Mouse (Mus musculus): ENCODE data around the gene B430305J03Rik.

Gene B430305J03Rik

DNA sequence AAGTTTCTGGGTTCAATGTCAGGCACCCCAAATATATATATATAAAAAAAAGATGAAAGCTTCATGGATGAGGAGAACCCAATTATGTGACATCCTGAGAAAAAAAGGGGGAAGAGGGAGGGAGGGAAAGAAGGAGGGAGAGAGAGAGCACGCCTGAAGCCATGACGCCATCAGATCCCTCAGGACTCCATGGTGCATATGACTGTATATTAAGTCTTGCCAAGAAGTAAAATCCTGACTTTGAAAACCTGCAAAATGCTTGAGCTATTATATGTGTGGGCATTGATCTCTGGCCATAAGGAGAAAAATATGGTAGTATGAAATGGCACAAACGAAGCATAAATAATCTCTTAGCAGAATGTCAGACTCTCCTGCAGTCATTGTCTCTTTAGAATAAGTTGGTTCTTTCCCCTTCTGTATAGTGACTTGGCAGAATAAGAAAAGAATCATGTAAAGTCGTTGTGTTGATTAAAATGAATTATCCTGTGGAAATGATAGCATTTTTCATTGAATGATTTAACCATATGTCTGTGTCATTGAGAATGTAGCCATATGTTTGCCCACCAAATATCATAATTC, 17.6 kb downstream of the B430305J03Rik start:
- DNase-seq (ENCODE audit: low spot score in 2 of 2): no peak

DNA sequence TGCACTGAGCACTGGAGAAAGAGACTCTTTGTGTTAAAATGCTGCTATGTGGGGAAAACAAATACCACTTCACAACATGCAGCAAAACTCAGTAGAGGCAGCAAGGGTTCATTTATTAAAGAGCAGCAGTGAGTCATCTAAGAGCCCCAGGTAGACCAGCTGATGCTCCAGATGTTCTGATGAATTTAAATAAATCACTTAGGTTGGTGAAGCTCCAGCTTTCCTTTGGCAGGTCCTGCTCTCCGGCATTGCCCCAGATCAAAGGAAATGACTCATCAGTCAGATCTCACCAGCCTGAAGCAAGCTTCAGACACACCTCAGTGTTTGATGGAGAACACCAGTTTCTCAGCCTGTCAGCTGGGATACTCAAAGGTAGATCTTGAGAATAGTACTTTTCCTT, 20.1 kb downstream of the B430305J03Rik start:
- DNase-seq (ENCODE audit: low spot score in 2 of 2): no peak

DNA sequence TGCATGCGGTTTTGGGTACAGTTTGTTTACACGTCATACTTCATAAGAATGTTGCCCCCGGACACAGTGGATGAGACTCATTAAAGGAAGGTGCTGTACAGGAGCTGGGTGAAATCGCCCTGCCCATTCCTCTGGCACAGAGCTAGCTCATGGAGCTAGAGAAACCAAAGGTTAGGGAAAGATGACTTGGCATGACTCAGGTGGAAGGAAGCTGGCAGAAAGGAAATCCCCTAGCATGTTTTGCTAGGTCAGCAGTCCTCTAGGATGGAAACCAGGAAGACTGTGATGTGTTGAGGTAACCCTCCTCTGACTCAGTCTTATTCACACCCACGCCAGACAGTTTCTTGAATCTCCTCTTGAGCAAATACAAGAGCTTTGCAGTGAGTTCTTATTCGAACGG, 21.7 kb downstream of the B430305J03Rik start:
- DNase-seq (ENCODE audit: low spot score in 2 of 2): no peak

DNA sequence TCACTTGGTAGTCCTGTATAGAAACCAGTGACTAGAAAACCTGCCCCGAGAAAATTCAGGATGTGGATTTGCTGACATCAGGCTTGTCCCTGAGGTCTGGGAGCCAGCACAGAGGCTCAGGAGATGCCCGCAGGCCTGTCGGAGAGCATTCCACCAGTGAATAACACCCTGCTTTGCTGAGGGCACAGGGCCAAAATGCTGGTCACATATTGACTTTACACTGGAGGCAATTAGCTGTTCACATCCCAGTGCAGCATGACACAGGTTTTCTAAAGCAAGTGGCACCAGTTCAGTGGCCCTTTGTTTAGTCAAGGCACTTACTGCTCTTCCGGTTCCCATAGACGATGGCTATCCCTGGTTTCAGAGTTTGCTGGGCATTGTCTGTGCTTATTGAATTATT, 25.4 kb downstream of the B430305J03Rik start:
- no peak for DNase-seq (ENCODE audit: low spot score in 2 of 2)

DNA sequence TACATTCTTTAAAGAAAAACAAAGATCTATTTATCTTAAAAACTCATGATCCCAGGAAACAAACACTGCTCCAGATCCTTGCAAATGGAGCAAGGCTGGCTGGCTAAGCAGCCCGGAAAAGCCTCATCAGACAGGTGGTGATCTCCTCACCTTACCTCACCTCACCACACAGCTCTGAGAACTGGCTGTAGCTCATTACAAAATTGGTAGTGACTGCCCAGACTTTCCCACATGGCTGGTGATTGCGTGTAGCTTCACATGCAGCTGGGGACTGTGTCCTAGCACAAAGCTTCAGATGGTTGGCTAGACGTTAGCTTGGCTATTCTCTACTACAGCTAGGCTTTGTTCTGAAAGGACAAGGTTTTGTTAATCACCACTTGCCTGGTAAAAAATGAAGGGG, 28.5 kb downstream of the B430305J03Rik start:
- DNase-seq (ENCODE audit: low spot score in 2 of 2): no peak

DNA sequence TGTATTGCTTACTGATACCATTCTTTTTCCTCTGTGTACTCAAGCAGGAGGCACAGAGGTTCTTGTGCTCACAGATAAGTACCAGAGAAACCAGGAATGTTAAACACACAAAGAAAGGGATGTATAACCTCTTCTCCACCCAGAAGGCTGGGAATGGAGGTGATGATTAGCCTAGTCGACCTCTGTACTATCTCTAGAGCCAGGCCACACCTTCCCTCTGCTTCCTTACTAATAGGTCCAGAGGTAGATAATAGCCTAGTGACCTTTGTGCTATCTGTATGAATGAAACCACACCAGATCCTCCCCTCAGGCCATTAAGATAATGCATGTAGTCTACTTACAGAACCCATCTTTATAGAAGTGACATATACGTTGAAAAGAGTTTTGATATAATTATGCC, 29.5 kb downstream of the B430305J03Rik start:
- no peak for DNase-seq (ENCODE audit: low spot score in 2 of 2)

DNA sequence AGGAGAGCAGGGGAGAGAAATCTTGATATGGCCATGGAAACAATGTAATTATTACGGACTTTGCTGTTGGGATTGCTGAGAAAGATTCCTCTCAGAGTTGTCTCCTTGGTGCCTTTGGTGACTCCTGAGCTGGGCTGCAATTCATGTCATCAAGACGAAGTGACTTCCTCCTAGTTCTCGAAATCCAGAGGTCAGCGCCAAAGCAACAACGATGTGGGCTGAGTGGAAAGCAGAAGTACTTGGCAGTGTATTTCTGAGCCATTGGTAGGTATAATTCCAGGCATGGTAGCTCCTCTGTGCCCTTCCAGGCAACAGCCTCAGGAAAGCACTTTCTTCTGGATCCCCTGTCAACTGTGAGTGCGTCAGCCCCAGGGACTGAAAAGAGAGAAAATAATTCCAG, 44.1 kb downstream of the B430305J03Rik start:
- DNase-seq (ENCODE audit: low spot score in 2 of 2): no peak

DNA sequence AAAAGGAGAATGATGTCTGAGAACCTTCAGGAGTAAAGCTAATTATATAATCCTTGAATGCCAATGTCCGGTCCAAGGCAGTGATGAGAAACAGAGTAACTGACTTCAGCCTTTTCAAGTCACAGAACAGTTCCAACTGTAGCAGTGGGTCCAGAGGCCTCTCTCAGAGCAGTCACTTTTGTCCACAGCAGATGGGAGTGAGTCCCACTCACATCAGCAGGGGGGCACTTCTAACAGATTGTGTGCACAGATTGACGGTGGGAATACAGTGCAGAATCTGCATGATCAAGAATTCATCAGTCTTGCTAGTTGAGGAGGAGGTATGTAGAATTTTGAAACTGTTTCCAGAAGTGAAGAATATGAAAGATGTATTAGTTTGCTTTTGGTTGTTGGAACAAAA, 45.7 kb downstream of the B430305J03Rik start:
- no peak for DNase-seq (ENCODE audit: low spot score in 2 of 2)

DNA sequence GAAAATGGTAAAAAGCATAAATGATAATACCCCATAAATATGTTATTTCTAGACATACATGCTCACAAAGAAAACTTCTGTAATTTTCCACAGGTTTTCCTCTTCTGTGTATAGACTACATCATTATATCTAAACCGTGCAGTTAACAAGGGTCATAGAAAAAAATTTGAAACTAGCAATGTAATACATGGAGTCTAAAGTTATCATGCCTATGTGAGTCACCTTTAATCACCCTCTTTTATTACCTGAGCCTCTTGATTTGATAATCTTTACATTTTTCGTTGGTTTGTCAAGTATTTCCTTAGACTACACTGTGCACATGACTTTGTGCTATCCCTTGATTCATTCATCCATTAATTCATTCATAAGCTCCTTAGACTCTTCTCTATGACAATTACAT, 50.7 kb downstream of the B430305J03Rik start:
- DNase-seq (ENCODE audit: low spot score in 2 of 2): no peak
